Mouse (Mus musculus) spleen, adult 2 months (tissue): ENCODE measurements around the gene Ankrd13a.

Experiments used
- CTCF ChIP-seq: fragments of 200-500 bp; IDR thresholded peaks from 2 replicates; pipeline ENCODE4 v1.5.1; 2011; ENCODE audit warnings: mild to moderate bottlenecking, inconsistent platforms; ENCODE audit not compliant: insufficient read depth, insufficient read length, insufficient replicate concordance; ENCODE audit errors: extremely low read depth
- POLR2A ChIP-seq: fragments of 200-500 bp; IDR thresholded peaks from 2 replicates; pipeline ENCODE4 v1.6.1; 2011; ENCODE audit warnings: low read depth, low read length, inconsistent platforms

- TF ChIP-seq CTCF (no peak), POLR2A (no peak)
These were observed 30.8 kb upstream of the Ankrd13a start for GRCm38 (mm10) chr5:114743697-114744090.
